ENCODE assay signal across 8 mouse cellular contexts in the genomic region with DNA sequence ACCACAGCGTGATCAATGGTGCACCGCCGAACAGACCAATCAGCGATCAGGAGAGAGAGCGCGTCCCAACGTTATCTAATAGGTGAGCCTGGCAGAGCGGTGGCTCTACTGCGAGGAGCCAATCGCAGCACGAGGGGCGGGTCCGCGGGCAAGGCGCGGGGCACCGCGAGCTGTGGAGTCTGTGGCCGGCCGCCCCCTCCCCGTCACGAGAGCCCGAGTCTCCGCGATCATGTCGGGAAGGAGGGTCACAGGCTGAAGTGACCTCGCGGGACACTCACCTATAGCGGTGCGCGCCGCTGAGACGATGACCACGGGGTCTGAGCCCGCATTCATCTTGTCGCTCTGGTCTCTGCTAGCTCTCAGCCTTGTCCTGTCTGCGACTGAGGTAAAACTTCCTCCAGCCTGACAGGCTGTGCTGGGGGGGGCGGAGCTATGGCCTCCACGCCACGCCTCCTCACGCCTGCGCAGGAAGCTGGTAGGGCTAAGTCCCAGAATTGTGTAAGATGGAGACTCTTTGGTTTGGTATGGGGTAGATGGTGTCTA. TPM values are rescaled to one million over a fixed set of nuclear protein-coding genes. Genes with fewer than 3 reads are reported as not detected.
DNase-seq lines count a peak whose midpoint lies in the region; ATAC-seq and TF ChIP-seq lines count a peak whose summit lies in the region.

Acat2 (minus strand) TSS at position 417 of the 543 bp plus-strand sequence.

- WGBS in forebrain, embryonic 15.5 days = under 1% methylated on average over 42 of the region's 42 CpGs
- WGBS in lung, adult 2 months = under 1% methylated on average over 42 of the region's 42 CpGs

- peak; percentile 94 for DNase-seq in ES-CJ7 (ENCODE audit: low read depth, low spot score)
- DNase-seq in cerebellum, adult 11 months = peak; percentile 94
- DNase-seq in heart, postnatal 25 days (ENCODE audit: low spot score) = peak; percentile 87
- peak; percentile 91 to 96 for DNase-seq in layer of hippocampus, adult 18-20 months (ENCODE audit: low spot score in 2 of 2)
- peak; percentile 93 for DNase-seq in lung, adult 2 months
- peak; percentile 88 to 91 for DNase-seq in thymus, adult 18-20 months

- H3K4me3 ChIP-seq in forebrain, embryonic 15.5 days = peak within 1 kb of the TSS; percentile 85
- peak within 1 kb of the TSS; percentile 90 for H3K4me3 ChIP-seq in lung, adult 2 months (replicated peaks; ENCODE audit: extremely low read depth, low read depth, low read length)

- TF ChIP-seq CTCF in lung, adult 2 months (IDR thresholded peaks at IDR 0.05; ENCODE audit: insufficient read depth, low read length) = no peak

- TF ChIP-seq POLR2A in lung, adult 2 months (IDR thresholded peaks at IDR 0.05; ENCODE audit: borderline replicate concordance, extremely low read depth, low read depth, low read length) = peak; percentile 92

- H3K4me1 ChIP-seq in forebrain, embryonic 15.5 days = peaks cover 19% of the 10 kb centered on the region
- peaks cover 2% of the 10 kb centered on the region; the same call in 1 of the 2 replicates for H3K4me1 ChIP-seq in lung, adult 2 months (ENCODE audit: control insufficient read depth, insufficient read depth, low read length)

- ATAC-seq in forebrain, embryonic 15.5 days (replicated peaks) = peak; percentile 99
- peak; percentile 92 for ATAC-seq in neutrophil, adult 5-6 weeks (ENCODE audit: extremely low read depth, insufficient number of reproducible peaks, low FRiP score, poor library complexity, severe bottlenecking)

- H3K27ac ChIP-seq in forebrain, embryonic 15.5 days (replicated peaks) = peak within 1 kb of the TSS; percentile 97

- H3K4me2 ChIP-seq in forebrain, embryonic 15.5 days (replicated peaks) = peak within 1 kb of the TSS; percentile 76

- no peaks in the 10 kb centered on the region for H3K9me3 ChIP-seq in forebrain, embryonic 15.5 days

- peak within 1 kb of the TSS; percentile 70 for H3K9ac ChIP-seq in forebrain, embryonic 15.5 days (replicated peaks)

- H3K36me3 ChIP-seq in forebrain, embryonic 15.5 days = peaks cover 14% of the 10 kb centered on the region

- intact Hi-C loops in heart, postnatal 25 days (cut with DNase I) = loop anchor here (2.0 to 5.0 kb wide), 3 partner anchors 30 to 52 kb away; partner anchors contain the start of gene Mrpl18

- no peaks in the 10 kb centered on the region for H3K27me3 ChIP-seq in forebrain, embryonic 15.5 days

RNA-seq across cellular contexts. Expression of gene Acat2, which starts in this region (rescaled TPM):
- polyA plus RNA-seq in forebrain, embryonic 15.5 days (2015; fragmentation: Nextera tagmentation; extraction: Ambion mirVana) = 323 TPM in 2 replicates
- total RNA-seq in heart, postnatal 25 days (2021) = 1 to 10 TPM; 6.1 to 7.1 TPM
- 10 to 100 TPM; 48.9 to 49.2 TPM for total RNA-seq in layer of hippocampus, adult 18-20 months (2021)
- polyA plus RNA-seq in lung, adult 2 months (2012; rRNA removed) = 13.0 and 19.4 TPM in 2 replicates
- 7.1 and 10.4 TPM in 2 replicates for total RNA-seq in neutrophil, adult 5-6 weeks (2017)

Comparison
In these comparisons a context has a peak if more than half of its experiments do, and no peak if none do; other contexts are left out.
1. Peak in every context shown above with its lines: DNase-seq, ATAC-seq, H3K4me3 ChIP-seq and H3K27ac ChIP-seq.
2. RNA of gene Acat2 (polyA plus RNA-seq): 323 TPM in forebrain, embryonic 15.5 days; 13.0 to 19.4 TPM in lung, adult 2 months; every median in the first group is over 10 times any median in the second.